Mouse (Mus musculus) hindbrain, embryonic 14.5 days (tissue): Measurements from ENCODE around the gene Pigz. TPM values are rescaled to one million over a fixed set of nuclear protein-coding genes. Genes with fewer than 3 reads are reported as not detected.
"Not testable (repeated sequence)": the region's sequence is repeated elsewhere in the genome, so short reads cannot be mapped to it uniquely, and the experiment has no call there.

ENCODE experiments used
- ATAC-seq: fragments of 200-750 bp; cut with Nextera tagmentation; 2 replicates; pipeline ENCODE4 v1.8.0; 2017; ENCODE audit warnings: moderate number of reproducible peaks, mild to moderate bottlenecking, moderate TSS enrichment, moderate library complexity; ENCODE audit not compliant: low FRiP score
- DNase-seq: peaks from one replicate; pipeline ENCODE4 v3.0.0-alpha.2; 2015; ENCODE audit warnings: low spot score
- H3K27ac ChIP-seq: fragments of 300-500 bp; sonication (generic); 2 replicates; pipeline ENCODE4 v1.5.1; 2014; ENCODE audit warnings: mild to moderate bottlenecking, moderate library complexity
- H3K27me3 ChIP-seq: fragments of 300-500 bp; sonication (generic); 2 replicates; pipeline ENCODE4 v1.6.1; 2014; ENCODE audit warnings: mild to moderate bottlenecking, low read length, mixed read lengths; ENCODE audit not compliant: control insufficient read depth, insufficient read depth
- H3K36me3 ChIP-seq: fragments of 300-500 bp; sonication (generic); replicated peaks from 2 replicates; pipeline ENCODE4 v1.6.1; 2014; ENCODE audit not compliant: control insufficient read depth, insufficient read depth
- H3K4me1 ChIP-seq: fragments of 300-500 bp; sonication (generic); replicated peaks from 2 replicates; pipeline ENCODE4 v1.6.1; 2014; ENCODE audit warnings: antibody characterized with exemption, low read length, mixed read lengths; ENCODE audit not compliant: control insufficient read depth, insufficient read depth
- H3K4me2 ChIP-seq: fragments of 300-500 bp; sonication (generic); replicated peaks from 2 replicates; pipeline ENCODE4 v1.6.1; 2014; ENCODE audit warnings: mild to moderate bottlenecking, moderate library complexity
- H3K4me3 ChIP-seq: fragments of 300-500 bp; sonication (generic); replicated peaks from 2 replicates; pipeline ENCODE4 v1.5.1; 2014; ENCODE audit warnings: mild to moderate bottlenecking, low read length
- H3K9ac ChIP-seq: fragments of 300-500 bp; sonication (generic); 2 replicates; pipeline ENCODE4 v1.6.1; 2014
- H3K9me3 ChIP-seq: fragments of 300-500 bp; sonication (generic); 2 replicates; pipeline ENCODE4 v1.6.1; 2016; ENCODE audit warnings: low read length; ENCODE audit not compliant: control insufficient read depth
- WGBS: fragments of 180-500 bp; shearing (Covaris S2); extraction: QIAGEN DNeasy Blood & Tissue Kit; methylation state at CpG from one replicate; pipeline ENCODE4 v1.1.7; 2014; 5-methylcytosine and 5-hydroxymethylcytosine counted together
- polyA plus RNA-seq: library from polyadenylated mRNA; unstranded; fragments of >200 nt; fragmentation: Nextera tagmentation; extraction: Ambion mirVana; gene quantifications from 2 replicates; pipeline ENCODE4 v1.2.1, GENCODE M21; 2014

Pigz gene
- polyA plus RNA-seq, 1 experiment from 2014 or later, result 5.6 TPM

DNA sequence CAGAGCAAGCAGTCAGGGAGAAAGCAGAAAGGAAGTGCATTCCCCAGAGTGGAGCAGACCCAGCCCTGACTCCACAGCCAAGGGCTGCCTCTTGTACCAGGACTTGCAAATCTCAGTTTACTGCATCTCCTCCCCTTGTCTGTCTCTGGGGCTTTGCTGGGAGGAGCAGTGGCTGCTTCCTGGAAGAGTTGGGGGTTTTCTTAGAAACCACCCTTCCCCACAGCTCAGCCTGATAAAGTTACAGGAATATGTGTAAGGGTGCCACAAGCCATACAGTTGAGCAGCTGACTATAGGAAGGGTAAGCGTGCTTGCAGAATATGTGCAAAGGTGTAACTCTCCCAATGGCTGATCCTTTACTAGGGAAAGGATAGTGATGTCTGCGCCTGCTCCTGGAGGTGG is 6.9 kb downstream of the Pigz start:
- H3K9ac ChIP-seq, result no peak overlapping the region
- H3K27me3 ChIP-seq, result no peaks in the 10 kb centered on the region
- H3K4me3 ChIP-seq, result no peak overlapping the region
- peaks cover under 1% of the 10 kb centered on the region for H3K4me1 ChIP-seq
- H3K27ac ChIP-seq, result no peak overlapping the region
- peaks cover 10% of the 10 kb centered on the region; the same call in 1 of the 2 replicates for H3K36me3 ChIP-seq
- 69% methylated on average over 2 of the region's 2 CpGs for WGBS
- H3K4me2 ChIP-seq, result no peak overlapping the region
- ATAC-seq (no peak), DNase-seq (no peak)
- H3K9me3 ChIP-seq, result no peaks in the 10 kb centered on the region

DNA sequence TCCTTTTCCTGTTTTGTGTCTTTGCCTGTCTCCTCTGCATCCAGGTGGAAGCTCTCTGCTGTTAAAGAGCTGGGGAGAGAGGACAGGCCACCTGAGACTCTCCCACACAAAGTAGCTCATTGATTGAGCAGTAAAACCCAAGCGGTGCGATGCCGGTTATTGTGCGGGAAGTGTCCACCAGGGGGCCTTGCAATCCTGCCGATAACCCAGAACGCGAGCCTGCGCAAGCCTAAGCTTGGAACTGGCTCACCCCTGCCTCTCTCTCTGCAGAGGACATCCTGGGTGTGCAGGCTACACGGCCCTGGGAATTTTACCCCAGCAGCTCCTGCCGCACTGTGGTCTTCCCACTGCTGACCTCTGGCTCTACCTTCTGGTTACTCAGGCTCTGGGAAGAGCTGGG is 10.3 kb downstream of the Pigz start:
- WGBS, result 6% methylated on average over 10 of the region's 10 CpGs
- ATAC-seq, result peak; percentile 29; the same call in 1 of the 2 replicates
- peak; percentile 75 for DNase-seq
- H3K9me3 ChIP-seq, result no peaks in the 10 kb centered on the region
- no peak overlapping the region for H3K4me2 ChIP-seq
- H3K4me1 ChIP-seq, result peaks cover 18% of the 10 kb centered on the region
- no peak overlapping the region for H3K27ac ChIP-seq
- H3K9ac ChIP-seq, result no peak overlapping the region
- H3K36me3 ChIP-seq, result peaks cover 10% of the 10 kb centered on the region; the same call in 1 of the 2 replicates
- H3K4me3 ChIP-seq, result no peak overlapping the region
- no peaks in the 10 kb centered on the region for H3K27me3 ChIP-seq

DNA sequence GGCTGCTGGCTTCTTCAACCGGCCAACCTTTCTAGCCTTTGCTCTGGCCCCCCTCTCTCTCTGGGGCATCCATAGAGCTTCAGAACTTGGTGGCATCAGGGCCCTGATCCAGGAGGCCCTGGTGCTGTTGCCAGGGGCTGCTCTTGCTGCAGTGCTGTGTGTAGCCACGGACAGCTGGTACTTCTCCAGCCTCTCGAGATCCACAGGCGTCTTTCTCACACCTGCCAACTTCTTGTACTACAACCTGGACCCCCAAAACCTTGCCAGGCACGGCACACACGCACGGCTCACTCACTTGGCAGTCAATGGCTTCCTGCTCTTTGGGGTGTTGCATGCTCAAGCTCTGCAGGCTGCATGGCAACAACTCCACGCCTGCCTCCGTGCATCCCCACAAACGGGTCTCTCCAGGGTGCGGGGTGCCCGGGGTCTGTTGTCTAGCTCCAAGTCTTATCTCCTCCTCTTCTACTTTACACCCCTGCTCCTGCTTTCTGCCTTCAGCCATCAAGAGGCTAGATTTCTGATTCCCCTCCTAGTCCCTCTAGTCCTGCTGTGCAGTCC is 11.1 kb downstream of the Pigz start:
- H3K9ac ChIP-seq, result no peak overlapping the region
- no peak overlapping the region for H3K4me2 ChIP-seq
- no peak for DNase-seq
- H3K27me3 ChIP-seq, result no peaks in the 10 kb centered on the region
- no peaks in the 10 kb centered on the region for H3K9me3 ChIP-seq
- peaks cover 10% of the 10 kb centered on the region; the same call in 1 of the 2 replicates for H3K36me3 ChIP-seq
- 91% methylated on average over 12 of the region's 12 CpGs for WGBS
- no peak overlapping the region for H3K27ac ChIP-seq
- ATAC-seq, result no peak
- H3K4me3 ChIP-seq, result no peak overlapping the region
- H3K4me1 ChIP-seq, result peaks cover 25% of the 10 kb centered on the region

DNA sequence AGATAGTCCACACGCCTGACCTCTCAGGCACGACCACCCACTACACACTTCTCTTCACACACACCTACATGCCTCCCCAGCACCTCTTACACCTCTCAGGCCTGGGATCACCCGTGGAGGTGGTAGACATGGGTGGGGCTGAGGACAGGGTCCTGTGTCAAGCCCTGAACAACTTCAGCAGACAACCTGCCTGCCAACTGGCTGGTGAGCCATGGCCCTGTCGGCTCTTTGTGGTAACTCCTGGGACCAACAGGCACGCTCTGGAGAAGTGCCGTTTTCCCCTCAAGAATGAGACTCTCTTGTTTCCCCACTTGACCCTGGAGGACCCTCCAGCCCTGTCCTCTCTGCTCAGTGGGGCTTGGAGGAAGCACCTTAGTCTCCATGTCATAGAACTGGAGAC is 11.7 kb downstream of the Pigz start:
- ATAC-seq (no peak), DNase-seq (no peak)
- 93% methylated on average over 6 of the region's 6 CpGs for WGBS
- Histone ChIP-seq H3K9me3 (no peaks in the 10 kb centered on the region), H3K4me2 (no peak overlapping the region), H3K36me3 (peaks cover 10% of the 10 kb centered on the region), H3K27ac (no peak overlapping the region), H3K27me3 (no peaks in the 10 kb centered on the region), H3K9ac (no peak overlapping the region), H3K4me1 (peaks cover 25% of the 10 kb centered on the region), H3K4me3 (no peak overlapping the region)

DNA sequence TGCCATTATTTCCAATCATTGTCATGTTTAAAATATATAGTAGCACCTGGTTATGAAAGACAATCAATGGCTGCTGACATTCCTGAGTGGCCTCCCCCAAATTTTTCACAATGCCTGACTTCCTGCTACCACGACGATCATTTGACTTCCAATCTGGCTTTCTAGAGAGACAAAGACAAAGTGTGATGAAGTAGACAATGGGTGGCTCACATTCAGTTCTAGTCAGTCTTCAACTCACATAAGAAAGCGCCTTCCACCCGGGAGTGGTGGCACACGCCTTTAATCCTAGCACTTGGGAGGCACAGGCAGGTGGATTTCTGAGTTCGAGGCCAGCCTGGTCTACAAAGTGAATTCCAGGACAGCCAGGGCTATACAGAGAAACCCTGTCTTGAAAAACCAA is 12.3 kb downstream of the Pigz start:
- H3K27ac ChIP-seq, ATAC-seq, H3K9me3 ChIP-seq, H3K36me3 ChIP-seq, DNase-seq, H3K27me3 ChIP-seq, H3K9ac ChIP-seq, H3K4me3 ChIP-seq: not testable (repeated sequence)
- 91% methylated on average over 6 of the region's 6 CpGs for WGBS
- Histone ChIP-seq H3K4me2 (peak overlapping the region; percentile 84; the same call in 1 of the 2 replicates), H3K4me1 (peaks cover 25% of the 10 kb centered on the region)

DNA sequence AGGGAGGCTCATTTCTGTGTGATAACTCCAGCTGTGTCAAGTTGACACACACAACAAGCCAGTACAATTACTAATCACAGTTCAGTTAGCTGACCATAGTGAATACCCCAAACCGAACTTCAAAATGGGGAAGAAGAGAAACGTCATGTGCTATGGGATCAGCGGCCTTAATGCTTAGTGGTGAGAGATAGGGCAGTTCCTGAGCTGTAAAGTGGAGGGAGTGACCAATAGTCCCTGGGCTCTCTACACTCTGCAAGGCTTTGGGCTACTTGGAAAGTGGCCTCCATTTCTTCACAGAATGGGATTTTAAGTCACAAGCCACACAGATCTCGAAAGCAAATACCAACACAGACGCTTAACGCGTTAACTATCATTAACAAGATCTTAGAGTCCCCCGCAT is 13.7 kb downstream of the Pigz start:
- Histone ChIP-seq H3K4me1 (peaks cover 25% of the 10 kb centered on the region), H3K4me2 (peak overlapping the region; percentile 84), H3K27ac (no peak overlapping the region), H3K36me3 (peaks cover 18% of the 10 kb centered on the region), H3K9ac (peak overlapping the region; percentile 85), H3K4me3 (peak overlapping the region; percentile 83), H3K9me3 (no peaks in the 10 kb centered on the region), H3K27me3 (no peaks in the 10 kb centered on the region)
- ATAC-seq, result no peak
- 45% methylated on average over 8 of the region's 8 CpGs for WGBS
- no peak for DNase-seq

DNA sequence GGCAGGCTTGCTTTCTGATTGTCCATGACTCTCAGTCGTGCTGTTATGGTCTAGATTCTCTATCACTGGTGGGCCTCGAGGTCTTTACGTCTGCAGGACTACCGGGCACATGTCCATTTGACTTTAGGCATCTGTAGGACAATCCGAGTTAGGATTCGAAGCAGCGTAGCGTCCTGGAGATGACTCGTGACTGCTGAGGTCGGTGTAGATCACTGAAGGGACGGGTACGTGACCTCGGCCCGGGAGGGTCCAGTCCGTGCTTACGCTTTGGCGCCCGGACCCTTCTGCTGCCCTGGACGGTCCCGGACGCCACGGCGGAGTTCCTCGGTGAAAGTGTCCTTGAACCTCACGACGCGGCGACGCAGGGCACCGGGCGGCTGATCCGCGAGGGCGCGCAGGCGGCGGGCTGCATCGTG is 14.3 kb downstream of the Pigz start:
- peak overlapping the region; percentile 85 for H3K9ac ChIP-seq
- peaks cover 18% of the 10 kb centered on the region for H3K36me3 ChIP-seq
- DNase-seq, result no peak
- H3K4me2 ChIP-seq, result peak overlapping the region; percentile 84
- no peaks in the 10 kb centered on the region for H3K9me3 ChIP-seq
- ATAC-seq, result no peak
- WGBS, result under 1% methylated on average over 38 of the region's 38 CpGs
- H3K27me3 ChIP-seq, result no peaks in the 10 kb centered on the region
- H3K4me3 ChIP-seq, result peak overlapping the region; percentile 83
- H3K4me1 ChIP-seq, result peaks cover 25% of the 10 kb centered on the region
- H3K27ac ChIP-seq, result peak overlapping the region; percentile 89

DNA sequence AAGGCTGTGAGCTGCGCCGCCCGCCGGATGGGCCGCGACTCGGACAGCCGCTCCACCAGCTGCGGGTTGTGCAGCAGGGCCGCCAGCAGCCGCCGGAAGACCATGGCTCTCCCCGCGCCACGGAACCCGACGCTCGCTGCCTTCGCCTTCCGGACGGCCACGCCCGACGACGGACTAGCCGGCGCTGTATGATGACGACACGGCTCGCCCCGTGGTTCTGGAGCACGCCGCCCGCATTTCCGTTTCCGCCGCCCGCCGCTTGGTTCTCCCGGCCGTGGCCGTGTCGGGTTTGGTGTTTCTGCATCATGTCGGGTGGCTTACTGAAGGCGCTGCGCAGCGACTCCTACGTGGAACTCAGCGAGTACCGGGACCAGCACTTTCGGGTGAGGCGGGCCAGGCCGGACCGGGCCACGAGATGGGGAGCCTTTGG is 14.7 kb downstream of the Pigz start, which contains the start of the genes 0610012G03Rik and Ncbp2:
0610012G03Rik (minus strand) TSS at position 150 of the 430 bp plus-strand sequence.
Ncbp2 (plus strand) TSS at position 169 of the 430 bp plus-strand sequence.
- WGBS, result under 1% methylated on average over 52 of the region's 55 CpGs
- Histone ChIP-seq H3K9ac (peak within 1 kb of the TSS; percentile 85), H3K4me2 (peak within 1 kb of the TSS; percentile 84), H3K4me3 (peak within 1 kb of the TSS; percentile 83), H3K36me3 (peaks cover 18% of the 10 kb centered on the region), H3K9me3 (no peaks in the 10 kb centered on the region), H3K27ac (peak within 1 kb of the TSS; percentile 89), H3K27me3 (no peaks in the 10 kb centered on the region), H3K4me1 (peaks cover 25% of the 10 kb centered on the region)
- peak; percentile 99 for DNase-seq
- ATAC-seq, result peak; percentile 91

DNA sequence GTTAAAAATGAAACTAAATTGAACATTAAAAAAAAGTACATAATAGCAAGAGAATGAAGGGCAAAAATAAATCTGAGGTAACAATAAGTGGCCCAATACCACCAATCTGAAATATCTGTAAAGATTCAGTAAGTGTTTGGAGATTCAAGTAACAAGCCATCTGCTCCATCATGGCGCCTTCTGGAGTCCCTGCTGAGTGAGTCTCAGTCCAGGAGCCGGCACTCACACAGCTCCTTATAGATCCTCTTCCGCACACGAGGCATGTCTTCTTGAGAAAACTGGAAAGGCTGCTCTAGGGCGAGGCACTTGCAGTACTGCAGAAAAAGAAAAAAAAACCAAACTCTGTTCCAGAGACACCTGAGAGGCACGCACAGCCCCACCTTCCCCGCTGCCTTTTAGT is 29.6 kb downstream of the Pigz start:
- 90% methylated on average over 7 of the region's 7 CpGs for WGBS
- Histone ChIP-seq H3K9me3 (no peaks in the 10 kb centered on the region), H3K9ac (no peak overlapping the region), H3K4me2 (no peak overlapping the region), H3K27me3 (no peaks in the 10 kb centered on the region), H3K36me3 (peaks cover 94% of the 10 kb centered on the region), H3K4me1 (no peaks in the 10 kb centered on the region), H3K27ac (no peak overlapping the region), H3K4me3 (no peak overlapping the region)
- ATAC-seq, result no peak
- no peak for DNase-seq
